Mouse (Mus musculus) urinary bladder, postnatal 4 days (tissue): ENCODE data around the gene Frmpd4.

ENCODE experiments used
- DNase-seq, 2 experiments: peaks; one replicate each; pipeline ENCODE4 v3.0.0; 2021 to 2022; ENCODE audit warnings: low spot score in 2 of 2

The Frmpd4 gene

GRCm38 (mm10) chrX:168124043-168124442 is 453.0 kb downstream of the Frmpd4 start:
- no peak for DNase-seq

GRCm38 (mm10) chrX:168123589-168123965 is 453.5 kb downstream of the Frmpd4 start:
- DNase-seq = no peak

GRCm38 (mm10) chrX:168122806-168123588 is 454.0 kb downstream of the Frmpd4 start:
- no peak for DNase-seq

GRCm38 (mm10) chrX:168041589-168041988 is 535.4 kb downstream of the Frmpd4 start:
- DNase-seq = no peak

GRCm38 (mm10) chrX:168020574-168021145 is 556.4 kb downstream of the Frmpd4 start:
- no peak for DNase-seq

- DNase-seq = no peak
These were observed 559.2 kb downstream of the Frmpd4 start for GRCm38 (mm10) chrX:168017792-168018191.

GRCm38 (mm10) chrX:167984835-167985234 is 592.2 kb downstream of the Frmpd4 start:
- DNase-seq = no peak

GRCm38 (mm10) chrX:167951207-167951606 is 625.8 kb downstream of the Frmpd4 start:
- DNase-seq = no peak

- DNase-seq = no peak
These were observed 667.5 kb downstream of the Frmpd4 start for GRCm38 (mm10) chrX:167909483-167909882.

GRCm38 (mm10) chrX:167901046-167901445 is 676.0 kb downstream of the Frmpd4 start:
- DNase-seq = no peak

- DNase-seq = no peak
These were observed 722.2 kb downstream of the Frmpd4 start for GRCm38 (mm10) chrX:167854821-167855220.

GRCm38 (mm10) chrX:167832543-167832942 is 744.5 kb downstream of the Frmpd4 start:
- DNase-seq = no peak

- DNase-seq = no peak
These were observed 748.6 kb downstream of the Frmpd4 start for GRCm38 (mm10) chrX:167828456-167828855.

GRCm38 (mm10) chrX:167817363-167817762 is 759.7 kb downstream of the Frmpd4 start:
- no peak for DNase-seq

GRCm38 (mm10) chrX:167810120-167810519 is 766.9 kb downstream of the Frmpd4 start:
- DNase-seq = no peak

GRCm38 (mm10) chrX:167808572-167808971 is 768.5 kb downstream of the Frmpd4 start:
- DNase-seq = no peak

- no peak for DNase-seq
These were observed 788.3 kb downstream of the Frmpd4 start for GRCm38 (mm10) chrX:167788737-167789136.

- DNase-seq = no peak
These were observed 793.5 kb downstream of the Frmpd4 start for GRCm38 (mm10) chrX:167783526-167783925.

- no peak for DNase-seq
These were observed 857.5 kb downstream of the Frmpd4 start for GRCm38 (mm10) chrX:167719564-167719981.

GRCm38 (mm10) chrX:167719092-167719491 is 857.9 kb downstream of the Frmpd4 start:
- no peak for DNase-seq

GRCm38 (mm10) chrX:167654806-167655495 is 922.1 kb downstream of the Frmpd4 start:
- no peak for DNase-seq

GRCm38 (mm10) chrX:167654249-167654648 is 922.8 kb downstream of the Frmpd4 start:
- DNase-seq = no peak
